ENCODE assay signal across 22 mouse cellular contexts in genomic region chr4:97819101-97819500, GRCm38 (mm10). TPM values are rescaled to one million over a fixed set of nuclear protein-coding genes. Genes with fewer than 3 reads are reported as not detected.
DNase-seq lines count a peak whose midpoint lies in the region; ATAC-seq lines count a peak whose summit lies in the region.
"Had no signal": no experiment of that assay in that cellular context is flagged by ENCODE, and none has a peak within 500 bp of the region (broad histone marks: within the 10 kb centered on the region; RNA-seq: fewer than 3 reads in every experiment).

No protein-coding gene starts in this region.

- intact Hi-C loops in heart, postnatal 14 days (cut with DNase I): loop anchor here (5.0 kb wide), 1 partner anchor 42 kb away; the partner anchor contains the start of gene E130114P18Rik

- 84% methylated on average over 8 of the region's 8 CpGs for WGBS in heart, embryonic 16.5 days
- 81% methylated on average over 8 of the region's 8 CpGs for WGBS in heart, embryonic 10.5 days
- WGBS in neural tube, embryonic 13.5 days: 82% methylated on average over 8 of the region's 8 CpGs

- no peaks in the 10 kb centered on the region for H3K36me3 ChIP-seq in heart, embryonic 16.5 days (ENCODE audit: control insufficient read depth, insufficient read depth)
- no peaks in the 10 kb centered on the region for H3K36me3 ChIP-seq in heart, embryonic 10.5 days
- H3K36me3 ChIP-seq in neural tube, embryonic 13.5 days: no peaks in the 10 kb centered on the region
- H3K36me3 ChIP-seq: forebrain, embryonic 10.5 days; hindbrain, embryonic 15.5 days had no signal

- no peak overlapping the region for H3K4me3 ChIP-seq in heart, embryonic 16.5 days (ENCODE audit: low read length)
- H3K4me3 ChIP-seq in heart, embryonic 10.5 days: no peak overlapping the region
- H3K4me3 ChIP-seq in neural tube, embryonic 13.5 days: no peak overlapping the region
- H3K4me3 ChIP-seq: forebrain, embryonic 10.5 days; hindbrain, embryonic 15.5 days had no signal

- peak overlapping the region; percentile 85; the same call in 1 of the 2 replicates for H3K27ac ChIP-seq in heart, embryonic 16.5 days (ENCODE audit: low read length)
- no peak overlapping the region for H3K27ac ChIP-seq in heart, embryonic 10.5 days
- H3K27ac ChIP-seq in neural tube, embryonic 13.5 days (replicated peaks): peak overlapping the region; percentile 33; the same call in 1 of the 2 replicates
- H3K27ac ChIP-seq: forebrain, embryonic 10.5 days; hindbrain, embryonic 15.5 days had no signal

- no peak overlapping the region for H3K9ac ChIP-seq in heart, embryonic 16.5 days (ENCODE audit: low read length)
- H3K9ac ChIP-seq in neural tube, embryonic 13.5 days: no peak overlapping the region
- H3K9ac ChIP-seq: hindbrain, embryonic 15.5 days had no signal

- no peaks in the 10 kb centered on the region for H3K27me3 ChIP-seq in heart, embryonic 16.5 days (ENCODE audit: control insufficient read depth, insufficient read depth, low read length)
- no peaks in the 10 kb centered on the region for H3K27me3 ChIP-seq in heart, embryonic 10.5 days (ENCODE audit: insufficient read depth, poor library complexity, severe bottlenecking)
- H3K27me3 ChIP-seq in neural tube, embryonic 13.5 days: no peaks in the 10 kb centered on the region
- H3K27me3 ChIP-seq: hindbrain, embryonic 15.5 days had no signal

- H3K9me3 ChIP-seq in heart, embryonic 16.5 days (replicated peaks; ENCODE audit: control insufficient read depth, low read length): no peaks in the 10 kb centered on the region
- no peaks in the 10 kb centered on the region for H3K9me3 ChIP-seq in heart, embryonic 10.5 days
- H3K9me3 ChIP-seq in neural tube, embryonic 13.5 days: no peaks in the 10 kb centered on the region
- H3K9me3 ChIP-seq: forebrain, embryonic 10.5 days; hindbrain, embryonic 15.5 days had no signal

- ATAC-seq in heart, embryonic 16.5 days (replicated peaks; ENCODE audit: extremely low read depth, insufficient read depth, low FRiP score): no peak
- no peak for ATAC-seq in neural tube, embryonic 13.5 days (ENCODE audit: low read depth)
- ATAC-seq in granulocyte monocyte progenitor cell, adult 5-6 weeks (replicated peaks; ENCODE audit: poor library complexity, severe bottlenecking): no peak
- ATAC-seq: forebrain, embryonic 16.5 days; intestine, embryonic 16.5 days had no signal

- H3K4me2 ChIP-seq in heart, embryonic 16.5 days (ENCODE audit: low read depth, low read length): no peak overlapping the region
- no peak overlapping the region for H3K4me2 ChIP-seq in neural tube, embryonic 13.5 days
- H3K4me2 ChIP-seq: hindbrain, embryonic 15.5 days had no signal

- DNase-seq in heart, adult 11 months: peak; percentile 65
- DNase-seq in heart, postnatal 14 days: no peak
- DNase-seq in heart, embryonic 10.5 days (ENCODE audit: low spot score): no peak
- DNase-seq in neural tube, embryonic 10.5 days (ENCODE audit: extremely low spot score, low spot score): no peak
- DNase-seq: adrenal gland, adult 2 months; adrenal gland, postnatal 25 days; cerebellum, adult 2 months; cerebellum, postnatal 10 days; embryo, embryonic 11 days; gastrocnemius, postnatal 25 days; heart, adult 18-20 months; heart, postnatal 10 days; kidney, adult 8-10 months had no signal

- peaks cover 48% of the 10 kb centered on the region for H3K4me1 ChIP-seq in heart, embryonic 16.5 days (ENCODE audit: control insufficient read depth, insufficient read depth, low read length)
- H3K4me1 ChIP-seq in heart, embryonic 10.5 days: peaks cover 8% of the 10 kb centered on the region; the same call in 1 of the 2 replicates
- H3K4me1 ChIP-seq in neural tube, embryonic 13.5 days (replicated peaks): peaks cover 24% of the 10 kb centered on the region

RNA-seq across cellular contexts. Expression of gene E130114P18Rik, which starts 41.2 kb away (rescaled TPM):
- total RNA-seq in heart, postnatal 14 days (2021): not detected
- 0.47 and 0.75 TPM in 2 replicates for polyA plus RNA-seq in heart, embryonic 16.5 days (2015; fragmentation: Nextera tagmentation; extraction: Ambion mirVana)
- polyA plus RNA-seq in heart, embryonic 10.5 days (2016; fragmentation: Nextera tagmentation; extraction: Ambion mirVana): 0.33 and 1.1 TPM in 2 replicates
- 22.0 and 30.7 TPM in 2 replicates for polyA plus RNA-seq in neural tube, embryonic 13.5 days (2015; fragmentation: Nextera tagmentation; extraction: Ambion mirVana)
- not detected in 2 replicates for total RNA-seq in granulocyte monocyte progenitor cell, adult 5-6 weeks (2014; fragmentation: Nextera tagmentation)
- not detected in 2 replicates for total RNA-seq in granulocyte monocyte progenitor cell, adult 5-6 weeks (2017)
- total RNA-seq: adrenal gland, adult 2 months; common myeloid progenitor, adult 5-6 weeks; ES-E14; heart, adult 18-20 months had no signal

RNA-seq across cellular contexts. Expression of gene Nfia, which starts 46.6 kb away (rescaled TPM):
- total RNA-seq in heart, postnatal 14 days (2021): 100 to 1,000 TPM; 159 to 170 TPM
- 37.3 and 42.0 TPM in 2 replicates for polyA plus RNA-seq in heart, embryonic 16.5 days (2015; fragmentation: Nextera tagmentation; extraction: Ambion mirVana)
- polyA plus RNA-seq in heart, embryonic 10.5 days (2016; fragmentation: Nextera tagmentation; extraction: Ambion mirVana): 14.4 and 19.6 TPM in 2 replicates
- polyA plus RNA-seq in neural tube, embryonic 13.5 days (2015; fragmentation: Nextera tagmentation; extraction: Ambion mirVana): 45.1 and 51.6 TPM in 2 replicates
- total RNA-seq in granulocyte monocyte progenitor cell, adult 5-6 weeks (2014; fragmentation: Nextera tagmentation): 5.6 and 14.0 TPM in 2 replicates
- 2.6 and 3.5 TPM in 2 replicates for total RNA-seq in granulocyte monocyte progenitor cell, adult 5-6 weeks (2017)

Comparison
In these comparisons a context has a peak if more than half of its experiments do, and no peak if none do; other contexts are left out.
1. RNA of gene E130114P18Rik, which starts 41.2 kb away (polyA plus RNA-seq): 22.0 to 30.7 TPM in neural tube, embryonic 13.5 days; 0.33 to 1.1 TPM in heart, embryonic 10.5 days and 0.47 to 0.75 TPM in heart, embryonic 16.5 days; every median in the first group is over 10 times any median in the second.